Mouse (Mus musculus): ENCODE data around the gene Atg9a. TPM values are rescaled to one million over a fixed set of nuclear protein-coding genes. Genes with fewer than 3 reads are reported as not detected.

The Atg9a gene
- polyA plus RNA-seq, 1 experiment from 2014 or later = 28.4 TPM

DNA sequence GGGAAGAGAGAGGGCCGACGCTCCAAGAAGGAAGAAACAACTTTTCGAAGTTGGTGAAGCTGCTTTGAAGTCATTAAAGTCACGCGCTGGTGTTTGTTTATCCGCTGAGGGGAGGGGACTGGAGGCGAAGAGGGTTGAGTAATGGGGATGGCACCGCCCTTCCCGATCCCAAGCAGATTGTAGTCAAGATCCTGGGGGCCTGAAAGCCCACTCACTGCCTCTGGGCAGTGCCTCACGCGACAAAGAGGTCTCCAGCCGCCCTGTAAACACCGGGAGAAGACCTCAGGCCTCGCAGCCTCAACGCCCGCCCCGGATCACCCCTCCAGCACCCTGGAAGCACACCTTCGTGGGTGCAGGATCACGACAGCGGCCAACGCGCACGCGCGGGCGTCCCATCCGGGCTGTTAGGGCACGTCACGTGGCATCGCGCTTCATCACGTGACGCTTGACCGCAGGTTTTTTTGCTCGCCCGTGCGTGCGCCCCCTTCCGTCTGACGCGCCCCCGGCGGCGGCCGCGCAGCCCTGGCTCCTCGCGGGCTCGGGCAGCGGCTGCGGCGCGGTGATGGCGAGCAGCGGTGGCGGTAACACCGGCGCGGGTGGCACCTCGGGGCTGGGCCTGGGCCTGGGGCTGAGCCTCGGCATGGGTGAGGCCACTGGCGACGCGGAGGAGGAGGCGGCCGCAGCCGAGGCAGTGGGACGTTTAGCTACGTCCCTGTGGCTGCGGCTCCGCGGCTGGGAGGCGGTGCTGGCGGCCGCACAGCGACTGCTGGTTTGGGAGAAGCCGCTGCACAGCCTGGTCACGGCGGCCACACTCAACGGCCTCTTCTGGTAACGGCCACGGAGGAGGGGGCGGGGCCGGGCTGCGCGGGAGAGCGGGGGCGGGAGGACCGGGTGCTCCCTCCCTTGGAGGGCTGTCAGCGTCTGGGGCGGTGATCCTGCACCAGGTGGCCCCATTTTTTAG is 49.4 kb downstream of the Atg9a start, which contains the start of the genes Cnppd1 and Retreg2:
Gene Cnppd1 (minus strand): TSS at position 411 of the 961 bp plus-strand sequence.
Gene Retreg2 (plus strand): TSS at position 478 of the 961 bp plus-strand sequence.
- H3K4me1 ChIP-seq (ENCODE audit: control insufficient read depth, insufficient read depth, low read length) = peaks cover 21% of the 10 kb centered on the region
- no peaks in the 10 kb centered on the region for H3K27me3 ChIP-seq (ENCODE audit: control insufficient read depth, insufficient read depth, low read length)
- H3K9me3 ChIP-seq (replicated peaks; ENCODE audit: control insufficient read depth, low read length) = no peaks in the 10 kb centered on the region
- H3K36me3 ChIP-seq (ENCODE audit: control insufficient read depth, insufficient read depth, low read length) = peaks cover 25% of the 10 kb centered on the region; the same call in 1 of the 2 replicates
- peak within 1 kb of the TSS; percentile 97 for H3K9ac ChIP-seq (ENCODE audit: low read length)
- H3K4me2 ChIP-seq (ENCODE audit: low read depth, low read length) = peak within 1 kb of the TSS; percentile 78
- H3K27ac ChIP-seq (ENCODE audit: low read length) = peak within 1 kb of the TSS; percentile 98
- ATAC-seq (ENCODE audit: insufficient read depth, low FRiP score) = peak; percentile 93
- peak within 1 kb of the TSS; percentile 96 for H3K4me3 ChIP-seq (replicated peaks; ENCODE audit: low read length)
- 1% methylated on average over 91 of the region's 91 CpGs for WGBS

DNA sequence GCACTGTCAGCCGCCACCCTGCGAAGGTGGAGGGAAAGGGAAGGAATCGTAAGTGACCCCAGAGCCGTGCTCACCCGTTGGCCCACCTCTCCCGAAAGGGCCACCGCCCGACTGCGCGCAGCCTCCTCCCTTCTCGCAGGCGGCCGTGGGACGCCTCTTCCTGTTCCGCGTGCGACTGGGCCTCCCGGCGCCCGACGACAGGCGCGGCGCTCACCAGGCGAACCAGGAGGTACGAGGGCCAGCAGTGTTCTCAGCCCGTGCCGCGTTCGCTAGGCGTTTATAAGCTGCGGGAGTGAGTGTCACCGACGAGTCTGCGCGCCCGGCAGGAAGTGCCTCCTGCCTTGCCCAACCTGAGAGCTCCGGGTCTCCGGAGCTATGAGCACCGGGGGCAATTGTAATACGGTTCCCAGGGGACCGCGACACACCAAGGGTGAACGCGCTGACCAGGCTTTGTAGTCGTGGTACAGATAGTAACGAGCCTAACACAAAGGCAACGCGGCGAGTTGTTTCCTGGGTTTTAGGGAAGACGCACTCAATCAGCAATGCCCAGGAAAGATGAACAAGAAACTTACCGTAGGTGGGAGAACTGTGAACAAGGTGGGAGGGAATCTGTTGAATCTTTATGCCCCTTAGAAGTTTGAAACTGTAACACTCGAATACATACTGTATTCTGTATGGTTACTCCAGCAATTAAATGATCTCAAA is 50.4 kb downstream of the Atg9a start:
- under 1% methylated on average over 53 of the region's 53 CpGs for WGBS
- H3K9me3 ChIP-seq (replicated peaks; ENCODE audit: control insufficient read depth, low read length) = no peaks in the 10 kb centered on the region
- no peaks in the 10 kb centered on the region for H3K27me3 ChIP-seq (ENCODE audit: control insufficient read depth, insufficient read depth, low read length)
- peak overlapping the region; percentile 97 for H3K9ac ChIP-seq (ENCODE audit: low read length)
- peak overlapping the region; percentile 78 for H3K4me2 ChIP-seq (ENCODE audit: low read depth, low read length)
- H3K36me3 ChIP-seq (ENCODE audit: control insufficient read depth, insufficient read depth, low read length) = peaks cover 28% of the 10 kb centered on the region
- peaks cover 21% of the 10 kb centered on the region for H3K4me1 ChIP-seq (ENCODE audit: control insufficient read depth, insufficient read depth, low read length)
- ATAC-seq (ENCODE audit: insufficient read depth, low FRiP score) = peak; percentile 57; the same call in 1 of the 2 replicates
- peak overlapping the region; percentile 98 for H3K27ac ChIP-seq (ENCODE audit: low read length)
- H3K4me3 ChIP-seq (replicated peaks; ENCODE audit: low read length) = peak overlapping the region; percentile 96

DNA sequence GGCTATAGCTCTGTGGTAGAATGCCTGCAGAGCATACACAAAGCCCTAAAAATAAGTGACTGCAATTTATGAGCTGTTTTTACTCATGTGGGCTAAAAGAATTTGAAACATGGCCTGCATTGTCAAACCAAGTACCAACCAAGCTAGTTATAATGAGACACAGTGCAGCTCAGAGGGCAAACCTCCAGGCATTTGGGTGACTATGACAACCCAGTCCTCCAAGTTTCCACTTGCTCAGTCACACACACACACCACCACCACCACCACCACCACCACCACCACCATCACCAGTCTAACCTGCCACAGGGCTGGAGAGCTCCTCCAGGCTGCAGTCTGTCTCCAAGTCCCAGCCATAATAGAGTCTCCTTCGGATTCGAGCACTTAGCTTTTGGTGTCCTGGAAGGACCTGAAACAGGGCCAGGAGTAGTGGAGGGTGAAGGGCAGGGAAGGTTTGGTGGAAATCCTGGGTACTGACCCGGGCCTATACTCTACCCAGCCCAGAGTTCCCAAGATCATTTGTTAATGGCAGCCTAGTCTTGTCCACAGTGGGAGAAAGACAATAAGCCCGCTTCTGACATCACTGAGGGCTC is 51.3 kb downstream of the Atg9a start:
- peaks cover 21% of the 10 kb centered on the region for H3K4me1 ChIP-seq (ENCODE audit: control insufficient read depth, insufficient read depth, low read length)
- H3K9me3 ChIP-seq (replicated peaks; ENCODE audit: control insufficient read depth, low read length) = no peaks in the 10 kb centered on the region
- H3K4me3 ChIP-seq (replicated peaks; ENCODE audit: low read length) = peak overlapping the region; percentile 96
- 44% methylated on average over 4 of the region's 4 CpGs for WGBS
- H3K27ac ChIP-seq (ENCODE audit: low read length) = peak overlapping the region; percentile 98
- peak overlapping the region; percentile 78 for H3K4me2 ChIP-seq (ENCODE audit: low read depth, low read length)
- H3K27me3 ChIP-seq (ENCODE audit: control insufficient read depth, insufficient read depth, low read length) = no peaks in the 10 kb centered on the region
- ATAC-seq (ENCODE audit: insufficient read depth, low FRiP score) = no peak
- H3K36me3 ChIP-seq (ENCODE audit: control insufficient read depth, insufficient read depth, low read length) = peaks cover 24% of the 10 kb centered on the region
- H3K9ac ChIP-seq (ENCODE audit: low read length) = peak overlapping the region; percentile 97

DNA sequence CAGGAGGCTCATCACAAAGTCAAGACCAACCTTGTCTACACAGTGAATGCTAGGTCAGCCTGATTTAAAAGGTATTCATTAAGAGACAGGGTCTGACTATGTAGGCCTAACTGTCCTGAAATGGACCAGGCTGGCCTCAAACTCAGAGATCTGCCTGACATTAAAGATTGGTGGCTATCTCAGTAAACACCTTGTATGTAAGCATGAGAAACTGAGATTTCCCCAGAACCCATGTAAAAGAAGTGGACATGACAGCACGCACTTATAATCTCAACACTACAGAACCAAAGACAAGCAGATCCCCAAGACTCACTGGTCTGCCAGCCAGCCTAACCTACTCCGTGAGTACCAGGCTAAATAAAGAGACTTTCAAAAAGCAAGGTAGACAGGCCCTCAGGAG is 53.5 kb downstream of the Atg9a start:
- ATAC-seq (ENCODE audit: insufficient read depth, low FRiP score) = no peak
- no peak overlapping the region for H3K4me3 ChIP-seq (replicated peaks; ENCODE audit: low read length)
- WGBS = 96% methylated on average over 2 of the region's 2 CpGs

DNA sequence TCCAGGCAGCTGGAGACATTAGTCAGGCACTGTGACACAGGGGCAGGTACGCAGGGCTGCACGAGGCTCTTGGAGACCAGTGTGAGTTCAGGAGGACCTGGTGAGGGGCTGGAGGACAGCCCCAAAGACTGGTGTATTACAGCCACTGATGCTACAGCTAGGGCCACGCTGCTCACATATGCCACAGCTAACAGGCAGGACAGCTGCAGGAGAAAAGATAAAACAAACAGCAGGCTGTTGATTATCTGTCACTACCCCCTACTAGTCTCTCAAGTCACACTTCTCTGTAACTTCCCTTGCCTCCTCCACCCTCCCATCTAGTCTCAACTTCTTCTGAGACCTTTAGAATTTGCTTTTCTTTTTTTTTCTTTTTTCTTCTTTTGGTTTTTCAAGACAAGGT is 55.3 kb downstream of the Atg9a start:
- Histone ChIP-seq H3K4me2 (ENCODE audit: low read depth, low read length) (no peak overlapping the region), H3K9ac (ENCODE audit: low read length) (no peak overlapping the region), H3K27me3 (ENCODE audit: control insufficient read depth, insufficient read depth, low read length) (no peaks in the 10 kb centered on the region), H3K36me3 (ENCODE audit: control insufficient read depth, insufficient read depth, low read length) (peaks cover 17% of the 10 kb centered on the region; the same call in 1 of the 2 replicates), H3K4me1 (ENCODE audit: control insufficient read depth, insufficient read depth, low read length) (peaks cover 16% of the 10 kb centered on the region), H3K9me3 (replicated peaks; ENCODE audit: control insufficient read depth, low read length) (no peaks in the 10 kb centered on the region), H3K4me3 (replicated peaks; ENCODE audit: low read length) (no peak overlapping the region), H3K27ac (ENCODE audit: low read length) (no peak overlapping the region)
- 44% methylated on average over 3 of the region's 3 CpGs for WGBS
- no peak for ATAC-seq (ENCODE audit: insufficient read depth, low FRiP score)

More for the DNA sequence above, 53.5 kb downstream of the Atg9a start:
- H3K27ac ChIP-seq (ENCODE audit: low read length) = no peak overlapping the region
- no peak overlapping the region for H3K4me2 ChIP-seq (ENCODE audit: low read depth, low read length)
- peaks cover 17% of the 10 kb centered on the region; the same call in 1 of the 2 replicates for H3K36me3 ChIP-seq (ENCODE audit: control insufficient read depth, insufficient read depth, low read length)
- H3K27me3 ChIP-seq (ENCODE audit: control insufficient read depth, insufficient read depth, low read length) = no peaks in the 10 kb centered on the region
- no peak overlapping the region for H3K9ac ChIP-seq (ENCODE audit: low read length)
- H3K4me1 ChIP-seq (ENCODE audit: control insufficient read depth, insufficient read depth, low read length) = peaks cover 16% of the 10 kb centered on the region
- H3K9me3 ChIP-seq (replicated peaks; ENCODE audit: control insufficient read depth, low read length) = no peaks in the 10 kb centered on the region

DNA sequence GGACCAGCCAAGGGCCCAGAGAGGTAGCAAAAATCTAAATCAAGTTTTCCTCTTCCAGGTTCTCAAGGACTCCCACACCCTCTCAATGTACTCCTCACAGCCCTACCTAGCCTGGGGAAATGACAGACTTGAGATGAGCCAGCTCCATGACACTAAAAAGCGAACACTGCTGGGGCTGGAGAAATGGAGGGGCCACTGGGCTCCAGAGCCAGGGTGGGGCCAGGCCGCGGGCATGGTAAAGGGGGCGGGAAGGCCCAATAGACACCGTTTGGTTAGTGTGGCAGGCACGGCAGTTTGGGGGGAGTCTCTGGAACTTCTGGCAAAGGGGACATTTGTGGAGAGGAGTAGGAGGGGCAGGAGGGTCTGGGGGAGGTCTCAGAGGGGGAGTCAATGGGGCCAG is 55.7 kb downstream of the Atg9a start:
- no peak overlapping the region for H3K27ac ChIP-seq (ENCODE audit: low read length)
- no peak for ATAC-seq (ENCODE audit: insufficient read depth, low FRiP score)
- peaks cover 17% of the 10 kb centered on the region; the same call in 1 of the 2 replicates for H3K36me3 ChIP-seq (ENCODE audit: control insufficient read depth, insufficient read depth, low read length)
- H3K4me3 ChIP-seq (replicated peaks; ENCODE audit: low read length) = no peak overlapping the region
- H3K27me3 ChIP-seq (ENCODE audit: control insufficient read depth, insufficient read depth, low read length) = no peaks in the 10 kb centered on the region
- H3K9me3 ChIP-seq (replicated peaks; ENCODE audit: control insufficient read depth, low read length) = no peaks in the 10 kb centered on the region
- H3K9ac ChIP-seq (ENCODE audit: low read length) = no peak overlapping the region
- peaks cover 16% of the 10 kb centered on the region for H3K4me1 ChIP-seq (ENCODE audit: control insufficient read depth, insufficient read depth, low read length)
- no peak overlapping the region for H3K4me2 ChIP-seq (ENCODE audit: low read depth, low read length)
- 67% methylated on average over 6 of the region's 6 CpGs for WGBS

DNA sequence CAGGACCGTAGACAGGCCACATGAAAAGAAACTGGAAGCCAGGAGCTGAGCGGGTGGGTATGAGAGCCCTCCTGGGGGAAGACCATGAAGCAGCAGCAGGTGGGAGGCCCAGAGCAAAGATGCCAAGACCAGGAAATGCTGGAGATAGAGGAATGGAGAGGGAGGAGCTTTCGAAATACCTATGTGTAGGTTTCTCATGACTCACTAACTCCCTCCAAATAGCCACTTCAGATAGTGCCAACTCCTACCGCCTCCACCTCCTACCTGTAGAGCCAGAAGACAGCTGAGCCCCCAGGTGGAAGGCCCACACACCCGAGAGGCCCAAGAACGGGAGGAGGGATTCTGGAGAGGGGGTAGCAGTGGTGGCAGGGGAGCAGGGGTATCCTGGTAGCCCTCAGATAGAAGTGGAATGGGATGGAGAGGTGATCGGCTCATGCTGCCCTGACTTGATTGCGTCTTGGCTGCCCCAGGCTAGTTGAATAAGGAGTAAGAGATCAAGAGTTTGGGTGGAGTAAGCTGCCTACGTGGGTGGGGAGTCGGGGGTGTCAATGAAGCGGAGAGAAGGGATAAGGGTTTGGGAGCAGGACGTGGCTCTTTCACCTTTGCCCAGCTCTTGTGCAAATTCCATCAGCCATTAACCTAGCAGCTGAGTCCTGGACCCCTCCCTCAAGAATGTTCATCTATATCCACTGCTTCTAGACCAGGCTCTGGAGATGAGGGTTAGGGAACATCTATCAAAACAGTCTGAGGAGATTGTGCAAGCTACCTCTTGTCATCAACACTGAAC is 58.4 kb downstream of the Atg9a start, which contains the start of gene Slc23a3:
Gene Slc23a3 (minus strand): TSS at position 470 of the 787 bp plus-strand sequence.
- 49% methylated on average over 12 of the region's 12 CpGs for WGBS

More for the DNA sequence above, 58.4 kb downstream of the Atg9a start, which contains the start of gene Slc23a3:
- Histone ChIP-seq H3K27ac (ENCODE audit: low read length) (no peak within 1 kb of the TSS), H3K4me3 (replicated peaks; ENCODE audit: low read length) (no peak within 1 kb of the TSS), H3K4me1 (ENCODE audit: control insufficient read depth, insufficient read depth, low read length) (peaks cover 4% of the 10 kb centered on the region; the same call in 1 of the 2 replicates), H3K36me3 (ENCODE audit: control insufficient read depth, insufficient read depth, low read length) (peaks cover 13% of the 10 kb centered on the region; the same call in 1 of the 2 replicates), H3K27me3 (ENCODE audit: control insufficient read depth, insufficient read depth, low read length) (no peaks in the 10 kb centered on the region), H3K4me2 (ENCODE audit: low read depth, low read length) (no peak within 1 kb of the TSS), H3K9ac (ENCODE audit: low read length) (no peak within 1 kb of the TSS), H3K9me3 (replicated peaks; ENCODE audit: control insufficient read depth, low read length) (no peaks in the 10 kb centered on the region)
- ATAC-seq (ENCODE audit: insufficient read depth, low FRiP score) = no peak

Measured in stomach, embryonic 16.5 days (tissue).